Mouse (Mus musculus): ENCODE measurements at regions not wholly inside any gene's neighbourhood (a gene's known extent, or its start where the extent isn't known, plus 50 kb on each side); places are given as distances from the start of the nearest gene placed in this dataset.
A peak's percentile ranks its signal among the peaks of the same experiment; 100 is the strongest.

DNA sequence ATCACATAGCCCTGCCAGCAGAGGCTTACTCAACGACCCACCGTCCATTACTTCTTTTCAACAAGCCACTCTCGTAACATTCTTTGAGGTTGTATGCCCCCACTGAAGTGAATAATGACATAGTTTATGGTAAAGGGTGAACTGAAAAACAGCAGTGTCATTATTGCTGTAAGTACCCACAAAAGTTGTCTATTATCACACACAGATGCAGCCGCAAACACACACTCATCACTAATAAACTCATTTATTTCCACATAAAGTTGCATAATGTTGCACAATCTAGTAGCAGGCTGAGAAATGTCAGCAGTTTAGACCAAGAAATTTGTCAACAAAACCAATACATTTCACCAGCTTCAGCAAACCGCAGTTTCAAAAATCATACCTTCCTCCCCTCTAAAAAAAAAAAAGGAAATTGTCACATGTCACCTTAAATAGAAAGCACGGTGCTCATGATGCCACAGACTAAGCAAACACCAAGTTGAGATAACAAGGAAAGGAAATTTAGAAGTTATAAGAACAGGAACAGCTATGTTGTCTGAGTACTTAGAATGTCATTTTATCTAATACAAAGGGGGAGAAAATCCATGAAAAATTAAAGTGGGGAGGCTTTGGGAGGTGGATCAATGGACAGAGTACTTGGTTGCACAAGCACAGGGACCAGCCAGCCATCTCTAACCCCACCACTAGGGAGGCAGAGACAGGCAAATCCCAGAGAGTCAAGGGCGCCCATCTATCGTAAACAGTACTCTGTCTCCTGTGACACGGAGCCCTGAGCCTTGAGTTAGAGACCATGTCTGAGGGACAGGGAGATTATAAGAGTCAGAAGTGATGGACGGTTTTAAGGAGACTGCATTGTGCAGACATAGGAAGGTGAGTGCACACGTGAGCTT, 195.9 kb downstream of the Hlx start:
- DNase-seq (ENCODE audit: low read depth): no peak

GRCm38 (mm10) chr1:184535691-184536090, 196.7 kb downstream of the Hlx start:
- DNase-seq (ENCODE audit: low read depth): no peak

DNA sequence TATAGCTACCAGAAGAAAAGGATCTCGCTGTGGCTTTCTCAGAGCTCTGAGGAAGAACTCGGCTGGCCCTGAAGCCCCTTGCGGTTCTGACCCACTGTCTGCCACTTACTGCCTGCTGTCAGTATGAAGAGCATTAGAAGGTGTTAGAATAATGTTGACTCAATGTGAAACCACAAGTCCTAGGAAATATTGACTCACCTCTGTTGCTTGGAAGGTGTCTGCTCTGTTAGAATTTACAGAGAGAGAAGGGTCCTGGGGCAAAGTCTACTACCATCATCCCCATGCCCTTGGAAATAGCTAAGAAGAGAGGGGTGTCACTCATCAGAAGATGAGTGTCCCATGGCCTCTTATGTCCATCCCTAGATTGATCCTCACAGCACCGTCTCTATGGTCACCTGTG, 197.9 kb downstream of the Hlx start:
- DNase-seq (ENCODE audit: low read depth): peak; percentile 28

DNA sequence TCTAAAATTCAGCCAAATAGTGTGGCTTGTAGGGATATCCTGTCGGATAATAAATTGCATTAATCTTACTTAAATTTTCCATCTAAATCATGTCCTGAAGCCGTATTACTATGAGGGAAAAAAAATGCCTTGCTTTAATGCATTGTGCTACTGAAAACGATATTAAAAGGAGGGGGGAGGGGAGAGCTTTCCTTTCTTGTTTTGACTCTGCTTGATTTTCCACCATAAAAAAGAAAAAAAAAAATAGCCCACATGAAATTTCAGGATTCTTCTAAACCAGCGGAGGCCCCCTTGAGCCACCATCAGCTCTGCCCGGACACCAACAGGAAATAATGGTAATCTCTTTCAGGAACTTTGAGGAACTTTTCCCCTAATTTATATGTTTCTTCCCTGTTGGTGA, 198.5 kb downstream of the Hlx start:
- DNase-seq (ENCODE audit: low read depth): no peak

- no peak for DNase-seq (ENCODE audit: low read depth)
These were observed 199.8 kb downstream of the Hlx start for GRCm38 (mm10) chr1:184532488-184533055.

GRCm38 (mm10) chr1:184530606-184531320, 201.7 kb downstream of the Hlx start:
- no peak for DNase-seq (ENCODE audit: low read depth)

GRCm38 (mm10) chr1:184525740-184526139, 206.7 kb downstream of the Hlx start:
- no peak for DNase-seq (ENCODE audit: low read depth)

GRCm38 (mm10) chr1:184519551-184519950, 212.9 kb downstream of the Hlx start:
- DNase-seq (ENCODE audit: low read depth): no peak

DNA sequence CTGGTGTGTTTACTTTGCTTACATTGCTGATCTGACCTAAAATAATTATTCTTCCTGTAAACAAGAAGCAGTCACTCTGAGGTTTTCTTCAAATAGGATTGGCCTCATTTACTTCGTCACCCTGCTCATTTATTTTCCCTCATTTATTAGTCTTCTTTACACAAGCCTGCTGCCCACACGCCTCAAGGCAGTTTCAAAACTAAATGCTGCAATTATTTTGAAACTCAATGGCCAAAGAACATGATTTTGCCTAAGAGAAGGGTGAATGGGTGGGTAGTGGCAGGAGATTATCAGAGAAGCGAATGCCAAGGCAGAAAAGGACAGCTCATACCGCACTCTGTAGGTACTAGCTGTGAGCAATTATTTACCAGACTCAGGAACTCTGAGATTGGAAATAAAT, 227.8 kb downstream of the Hlx start:
- no peak for DNase-seq (ENCODE audit: low read depth)

DNA sequence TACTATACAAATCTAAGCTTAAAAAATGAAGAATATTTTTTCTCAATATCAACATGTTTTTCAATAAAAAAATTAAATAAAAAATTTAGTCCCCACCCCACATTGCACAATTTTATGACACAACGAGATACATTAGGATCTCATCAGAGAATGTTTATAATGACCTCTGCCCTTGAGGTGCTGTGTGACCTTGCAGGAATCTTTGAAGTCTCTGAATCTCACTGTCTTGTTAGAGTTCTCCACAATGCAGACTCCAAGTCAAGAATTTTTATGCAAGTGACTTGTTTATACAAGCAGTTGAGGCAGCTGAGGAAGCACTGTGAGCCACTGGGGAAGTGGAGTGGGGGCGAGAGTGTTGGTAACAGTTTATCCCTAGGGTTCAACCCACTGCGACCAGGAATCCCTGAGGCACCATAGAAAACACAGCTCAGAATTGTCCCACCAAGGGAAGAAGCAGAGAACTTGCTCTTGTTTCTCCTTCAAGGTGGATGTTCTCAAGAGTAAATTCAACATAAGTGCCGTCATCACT, 228.5 kb downstream of the Hlx start:
- DNase-seq (ENCODE audit: low read depth): no peak

DNA sequence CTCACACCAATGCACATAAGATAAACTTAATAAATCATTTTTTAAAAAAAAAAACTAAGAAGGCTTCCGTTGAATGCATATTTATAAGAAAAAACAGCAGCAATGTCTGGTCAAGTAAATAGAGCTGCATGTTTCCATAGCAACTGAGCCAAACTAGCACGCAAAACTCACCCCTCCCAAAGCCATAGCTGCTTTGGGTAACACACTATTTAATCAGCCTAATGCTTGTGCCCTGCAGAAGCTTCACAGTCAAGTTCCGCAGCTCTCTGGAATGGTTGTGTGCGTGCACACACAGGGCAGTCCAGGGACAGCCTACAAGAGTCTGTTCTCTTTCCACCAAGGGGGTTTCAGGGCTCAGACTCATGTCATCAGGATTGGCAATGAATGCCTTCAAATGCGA, 231.7 kb downstream of the Hlx start:
- DNase-seq (ENCODE audit: low read depth): no peak

DNA sequence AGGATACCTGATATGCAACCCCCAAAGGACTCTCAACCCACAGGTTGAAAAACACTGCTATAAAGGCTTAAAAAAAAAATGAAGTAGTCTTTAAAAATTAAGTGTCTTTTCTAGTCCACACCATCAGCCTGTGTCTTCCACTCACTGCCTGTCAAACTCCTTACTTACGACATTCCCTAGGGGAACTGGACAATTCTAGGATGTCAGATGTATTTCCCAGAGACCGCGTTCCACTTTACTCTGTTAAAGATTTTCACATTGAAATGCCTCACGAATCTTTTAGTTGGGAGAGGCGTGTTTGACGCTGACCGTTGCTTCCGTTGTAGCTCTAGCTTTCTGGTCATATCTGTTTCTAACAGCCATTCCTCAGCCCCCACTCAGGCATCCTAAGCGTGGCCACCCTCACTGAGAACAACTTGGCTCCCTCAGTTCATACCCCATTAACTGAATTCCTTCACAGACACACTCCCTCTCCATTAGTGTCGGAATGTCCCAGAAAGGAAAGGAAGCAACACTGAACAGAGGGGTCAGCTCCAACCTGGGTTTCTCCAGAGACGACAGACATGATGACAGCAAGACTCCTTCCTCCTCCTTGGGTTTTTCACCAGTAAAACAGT, 233.4 kb downstream of the Hlx start:
- no peak for DNase-seq (ENCODE audit: low read depth)

DNA sequence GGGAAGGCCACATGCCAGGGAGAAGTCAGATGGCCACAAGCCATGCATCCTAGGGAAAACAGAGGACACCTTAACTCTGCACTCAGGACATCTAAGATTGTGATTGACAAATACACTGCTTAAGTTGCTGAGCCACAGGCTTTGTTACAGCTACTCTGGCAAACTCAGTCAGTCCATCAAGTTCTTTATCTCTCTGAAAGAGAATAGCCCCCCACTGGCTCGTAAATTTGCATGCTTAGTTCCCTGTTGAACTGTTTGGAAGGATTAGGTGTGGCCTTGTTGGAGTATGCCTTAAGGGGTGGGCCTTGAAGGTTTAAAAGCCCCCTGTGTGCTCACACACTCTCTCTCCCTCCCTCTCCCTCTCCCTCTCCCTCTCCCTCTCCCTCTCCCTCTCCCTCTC, 235.4 kb downstream of the Hlx start:
- DNase-seq (ENCODE audit: low read depth): no peak

DNA sequence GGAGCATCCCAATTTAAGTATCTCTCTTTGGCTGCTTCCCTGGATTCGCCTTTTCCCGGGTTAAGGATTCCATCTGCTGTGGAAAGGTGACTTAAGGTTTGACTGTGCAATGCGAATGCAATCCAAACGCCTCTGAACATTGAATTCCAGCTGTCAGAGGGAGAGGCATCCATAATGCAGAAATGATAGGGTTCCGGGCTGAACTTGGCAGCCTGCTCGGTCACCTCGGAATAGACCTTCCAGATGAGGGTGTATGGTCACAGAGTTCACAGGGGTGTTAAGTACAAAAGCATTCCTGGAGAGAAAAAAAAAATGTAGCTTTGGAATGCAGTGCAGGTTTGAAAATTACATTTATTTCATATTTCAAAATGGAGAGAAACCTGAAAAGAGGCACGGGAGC, 238.6 kb downstream of the Hlx start:
- no peak for DNase-seq (ENCODE audit: low read depth)

GRCm38 (mm10) chr1:184492115-184492514, 240.3 kb downstream of the Hlx start:
- peak; percentile 13 for DNase-seq (ENCODE audit: low read depth)

DNA sequence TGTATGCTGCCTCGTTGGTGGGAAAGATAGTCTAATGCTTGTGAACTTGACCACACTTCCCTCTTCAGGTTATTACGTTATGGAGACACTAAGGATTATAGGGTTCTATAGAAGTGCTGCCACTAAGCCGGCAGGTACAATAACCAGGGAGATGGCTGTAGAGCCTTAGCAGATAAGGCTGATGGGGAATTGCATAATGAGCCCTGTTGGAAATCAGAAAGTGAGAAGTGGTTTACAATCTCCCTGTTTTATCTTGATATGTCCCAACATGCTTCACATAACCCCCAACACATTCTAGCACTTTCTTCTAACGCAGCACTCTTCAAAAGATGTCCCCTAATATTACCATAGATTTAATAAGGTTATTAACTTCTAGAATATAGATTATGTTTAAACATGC, 241.2 kb downstream of the Hlx start:
- DNase-seq (ENCODE audit: low read depth): no peak

GRCm38 (mm10) chr1:184487409-184487808, 245.0 kb downstream of the Hlx start:
- no peak for DNase-seq (ENCODE audit: low read depth)

DNA sequence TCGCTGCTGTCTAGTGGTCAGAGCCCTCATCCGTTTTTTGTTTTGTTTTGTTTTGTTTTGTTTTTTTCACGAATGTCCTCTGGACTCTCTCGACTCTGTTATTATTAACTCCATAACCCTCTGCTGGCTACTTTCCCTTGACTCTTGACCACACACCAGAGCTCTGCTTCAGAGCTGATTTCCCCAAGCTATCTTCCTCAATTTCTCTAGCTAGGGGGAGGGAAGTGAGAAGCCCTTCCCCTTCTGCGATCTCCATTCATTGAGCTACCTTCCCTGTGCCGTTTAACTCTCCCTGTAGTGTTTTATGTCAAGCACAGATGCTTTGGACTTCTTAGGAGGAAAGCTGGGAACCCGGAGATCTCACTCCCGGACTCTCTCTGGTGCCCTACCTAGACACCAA, 247.6 kb downstream of the Hlx start:
- no peak for DNase-seq (ENCODE audit: low read depth)

GRCm38 (mm10) chr1:184483371-184483770, 249.0 kb downstream of the Hlx start:
- no peak for DNase-seq (ENCODE audit: low read depth)

DNA sequence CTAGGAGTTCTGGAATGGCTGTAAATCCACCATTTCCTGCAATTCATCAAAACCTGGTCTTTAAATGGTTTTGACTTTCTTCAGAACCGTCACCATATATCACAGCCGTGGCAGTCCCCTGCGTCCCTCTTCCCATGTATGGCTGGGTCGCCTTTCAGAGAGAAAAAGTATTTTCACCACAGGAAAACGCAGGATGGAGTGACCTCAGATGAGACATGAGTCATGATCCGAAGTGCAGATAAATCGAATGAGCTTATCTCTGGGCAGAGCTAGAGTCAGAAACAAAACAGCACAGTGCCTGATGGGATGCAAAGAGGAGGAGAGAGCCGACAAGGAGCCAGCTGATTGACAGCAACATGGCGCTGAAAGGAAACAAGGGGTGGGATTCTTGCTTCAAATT, 250.4 kb downstream of the Hlx start:
- DNase-seq (ENCODE audit: low read depth): no peak

DNA sequence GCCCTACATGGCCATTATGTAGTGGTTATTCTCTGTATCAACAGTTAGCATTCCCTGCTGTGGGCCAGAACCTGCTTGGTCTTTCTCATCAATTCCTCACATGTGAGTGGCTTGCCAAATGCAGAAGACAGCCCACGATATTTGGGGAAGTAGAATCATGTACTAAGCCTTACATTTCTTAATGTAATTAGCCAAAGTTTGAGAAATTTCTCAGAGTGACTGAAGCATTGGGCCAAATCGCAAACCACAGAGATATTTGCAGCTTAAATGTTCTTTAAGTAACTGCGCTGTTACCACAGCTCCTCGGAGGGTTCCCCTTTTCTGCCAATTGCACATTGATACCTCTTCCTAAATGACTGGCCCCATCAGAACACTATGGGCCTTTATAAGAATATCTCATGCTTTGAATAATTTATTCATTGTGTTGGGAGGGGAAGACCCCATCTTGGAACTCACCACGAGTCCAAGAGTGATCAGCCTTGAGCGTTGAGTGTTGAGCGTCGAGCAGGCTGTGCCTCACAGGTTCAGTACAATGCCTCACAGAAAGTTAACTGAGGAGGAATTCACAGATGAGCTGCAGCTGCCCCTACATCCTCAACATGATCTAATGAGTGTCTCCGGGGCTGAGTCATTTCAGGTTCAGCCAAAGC, 251.7 kb downstream of the Hlx start:
- no peak for DNase-seq (ENCODE audit: low read depth)

GRCm38 (mm10) chr1:184478006-184478405, 254.4 kb downstream of the Hlx start:
- no peak for DNase-seq (ENCODE audit: low read depth)
